Mouse (Mus musculus) MEL (cell line): ENCODE measurements at regions not wholly inside any gene's neighbourhood (a gene's known extent, or its start where the extent isn't known, plus 50 kb on each side); places are given as distances from the start of the nearest gene placed in this dataset.

Experiments used
- DNase-seq: peaks from one replicate; pipeline ENCODE4 v3.0.0; 2011; ENCODE audit warnings: low read depth, low spot score
- H3K27ac ChIP-seq: 2 replicates; pipeline ENCODE4 v1.5.1; 2012; ENCODE audit warnings: low read depth, mild to moderate bottlenecking, control low read depth, low read length, moderate library complexity; ENCODE audit not compliant: control insufficient read depth
- H3K27me3 ChIP-seq, 2 experiments: fragments of 150-350 bp in 1 of 2; sonication (generic) in 1 of 2; 2 replicates each; pipeline ENCODE4 v1.6.1; 2012; ENCODE audit warnings: low read length in 2 of 2, mild to moderate bottlenecking in 2 of 2, improper control_type of control experiment in 1 of 2, moderate library complexity in 1 of 2; ENCODE audit not compliant: insufficient read depth in 2 of 2, control insufficient read depth in 1 of 2
- H3K36me3 ChIP-seq, 2 experiments: 2 replicates each; pipeline ENCODE4 v1.6.1; 2012 to 2014; ENCODE audit warnings: low read length in 2 of 2, improper control_type of control experiment in 1 of 2, inconsistent platforms in 1 of 2, mild to moderate bottlenecking in 1 of 2; ENCODE audit not compliant: insufficient read depth in 2 of 2, control insufficient read depth in 1 of 2
- H3K4me1 ChIP-seq, 2 experiments: fragments of 150-350 bp in 1 of 2; sonication (generic) in 1 of 2; 2 replicates each; pipeline ENCODE4 v1.6.1; 2012; ENCODE audit warnings: low read length in 2 of 2, improper control_type of control experiment in 1 of 2, mild to moderate bottlenecking in 1 of 2; ENCODE audit not compliant: insufficient read depth in 2 of 2, control insufficient read depth in 1 of 2
- H3K4me3 ChIP-seq, 2 experiments: fragments of 150-350 bp in 1 of 2; sonication (generic) in 1 of 2; 2 replicates each; pipeline ENCODE4 v1.5.1; 2012; ENCODE audit warnings: low read depth in 2 of 2, low read length in 2 of 2, mild to moderate bottlenecking in 2 of 2, moderate library complexity in 2 of 2, control low read depth in 1 of 2, improper control_type of control experiment in 1 of 2; ENCODE audit not compliant: control insufficient read depth in 1 of 2, insufficient read depth in 1 of 2
- H3K79me2 ChIP-seq: 2 replicates; pipeline ENCODE4 v1.6.1; 2012; ENCODE audit warnings: mild to moderate bottlenecking, low read length, moderate library complexity; ENCODE audit not compliant: control insufficient read depth, poor library complexity, insufficient read depth
- H3K9ac ChIP-seq: 2 replicates; pipeline ENCODE4 v1.6.1; 2012; ENCODE audit warnings: low read depth, mild to moderate bottlenecking, control low read depth, low read length, moderate library complexity; ENCODE audit not compliant: control insufficient read depth, poor library complexity, severe bottlenecking
- H3K9me3 ChIP-seq: fragments of 150-350 bp; sonication (generic); replicated peaks from 2 replicates; pipeline ENCODE4 v1.6.1; 2012; ENCODE audit warnings: mild to moderate bottlenecking, low read length, improper control_type of control experiment, moderate library complexity; ENCODE audit not compliant: insufficient read depth
- CHD1 ChIP-seq: IDR thresholded peaks from 2 replicates; pipeline ENCODE4 v1.6.1; 2012; ENCODE audit warnings: low read depth, mild to moderate bottlenecking, inconsistent platforms, low read length, improper control_type of control experiment
- CHD2 ChIP-seq: IDR thresholded peaks from 2 replicates; pipeline ENCODE4 v1.6.1; 2011; ENCODE audit warnings: low read length, improper control_type of control experiment
- CTCF ChIP-seq, 3 experiments: IDR thresholded peaks in 2 of 3; conservative IDR thresholded peaks in 1 of 3; 2 replicates each; pipeline ENCODE4 v1.5.1; 2011 to 2012; ENCODE audit warnings: low read length in 3 of 3, low read depth in 2 of 3, mild to moderate bottlenecking in 2 of 3, improper control_type of control experiment in 1 of 3, inconsistent platforms in 1 of 3, mixed read lengths in 1 of 3, moderate library complexity in 1 of 3; ENCODE audit not compliant: control insufficient read depth in 1 of 3, insufficient read depth in 1 of 3, poor library complexity in 1 of 3, severe bottlenecking in 1 of 3
- ELF1 ChIP-seq: IDR thresholded peaks from 2 replicates; pipeline ENCODE4 v1.6.1; 2014; ENCODE audit warnings: low read depth, mild to moderate bottlenecking, inconsistent platforms, low read length, improper control_type of control experiment, moderate library complexity
- EP300 ChIP-seq, 2 experiments: IDR thresholded peaks; 2 replicates each; pipeline ENCODE4 v1.6.1; 2011; ENCODE audit warnings: improper control_type of control experiment in 2 of 2, low read length in 2 of 2, low read depth in 1 of 2, mild to moderate bottlenecking in 1 of 2
- ETS1 ChIP-seq: IDR thresholded peaks from 2 replicates; pipeline ENCODE4 v1.6.1; 2012; ENCODE audit warnings: low read depth, mild to moderate bottlenecking, inconsistent platforms, low read length, improper control_type of control experiment, moderate library complexity
- GABPA ChIP-seq: IDR thresholded peaks from 2 replicates; pipeline ENCODE4 v1.6.1; 2012; ENCODE audit warnings: low read depth, mild to moderate bottlenecking, inconsistent platforms, low read length, improper control_type of control experiment, moderate library complexity
- GATA1 ChIP-seq: IDR thresholded peaks from 2 replicates; pipeline ENCODE4 v1.6.1; 2011; ENCODE audit warnings: low read depth, low read length, improper control_type of control experiment
- JUND ChIP-seq: IDR thresholded peaks from 2 replicates; pipeline ENCODE4 v1.6.1; 2011; ENCODE audit warnings: low read depth, mild to moderate bottlenecking, improper control_type of control experiment, low read length
- KAT2A ChIP-seq: conservative IDR thresholded peaks from 2 replicates; pipeline ENCODE4 v1.6.1; 2012; ENCODE audit warnings: low read depth, low read length, improper control_type of control experiment, inconsistent platforms
- MAZ ChIP-seq: IDR thresholded peaks from 2 replicates; pipeline ENCODE4 v1.6.1; 2012; ENCODE audit warnings: low read depth, mild to moderate bottlenecking, inconsistent platforms, low read length, improper control_type of control experiment
- MEF2A ChIP-seq: IDR thresholded peaks from 2 replicates; pipeline ENCODE4 v1.6.1; 2014; ENCODE audit warnings: low read depth, mild to moderate bottlenecking, inconsistent platforms, low read length, improper control_type of control experiment; ENCODE audit not compliant: poor library complexity, insufficient replicate concordance, severe bottlenecking; ENCODE audit errors: extremely low read depth
- MXI1 ChIP-seq: IDR thresholded peaks from 2 replicates; pipeline ENCODE4 v1.6.1; 2011; ENCODE audit warnings: mild to moderate bottlenecking, low read depth, low read length, improper control_type of control experiment
- NRF1 ChIP-seq: IDR thresholded peaks from 2 replicates; pipeline ENCODE4 v1.6.1; 2014; ENCODE audit warnings: low read depth, mild to moderate bottlenecking, inconsistent platforms, low read length, improper control_type of control experiment, moderate library complexity; ENCODE audit not compliant: poor library complexity, insufficient read depth, severe bottlenecking
- POLR2A ChIP-seq, 2 experiments: IDR thresholded peaks; 2 replicates each; pipeline ENCODE4 v1.6.1; 2011 to 2012; ENCODE audit warnings: low read length in 2 of 2, mild to moderate bottlenecking in 2 of 2, control low read depth in 1 of 2, improper control_type of control experiment in 1 of 2, low read depth in 1 of 2, moderate library complexity in 1 of 2; ENCODE audit not compliant: control insufficient read depth in 1 of 2, insufficient read depth in 1 of 2, poor library complexity in 1 of 2
- POLR2AphosphoS2 ChIP-seq: IDR thresholded peaks from 2 replicates; pipeline ENCODE4 v1.6.1; 2011; ENCODE audit warnings: low read length, improper control_type of control experiment
- POLR2AphosphoS5 ChIP-seq: IDR thresholded peaks from 2 replicates; pipeline ENCODE4 v1.6.1; 2012; ENCODE audit warnings: low read depth, borderline replicate concordance, mild to moderate bottlenecking, inconsistent platforms, low read length, moderate library complexity, mixed read lengths
- RCOR1 ChIP-seq: IDR thresholded peaks from 2 replicates; pipeline ENCODE4 v1.6.1; 2012; ENCODE audit warnings: low read depth, mild to moderate bottlenecking, inconsistent platforms, low read length, improper control_type of control experiment
- SMC3 ChIP-seq: IDR thresholded peaks from 2 replicates; pipeline ENCODE4 v1.6.1; 2011; ENCODE audit warnings: low read depth, low read length, improper control_type of control experiment
- TAL1 ChIP-seq: IDR thresholded peaks from 2 replicates; pipeline ENCODE4 v1.6.1; 2012; ENCODE audit warnings: mild to moderate bottlenecking, inconsistent platforms, low read length, moderate library complexity, mixed read lengths
- TBP ChIP-seq: IDR thresholded peaks from 2 replicates; pipeline ENCODE4 v1.8.0; 2011; ENCODE audit warnings: low read depth, low read length, improper control_type of control experiment
- USF1 ChIP-seq: IDR thresholded peaks from 2 replicates; pipeline ENCODE4 v1.6.1; 2014; ENCODE audit warnings: low read depth, mild to moderate bottlenecking, inconsistent platforms, low read length, improper control_type of control experiment, moderate library complexity
- ZC3H11A ChIP-seq: IDR thresholded peaks from 2 replicates; pipeline ENCODE4 v1.6.1; 2012; ENCODE audit warnings: low read depth, mild to moderate bottlenecking, inconsistent platforms, low read length, improper control_type of control experiment
- ZNF384 ChIP-seq: IDR thresholded peaks from 2 replicates; pipeline ENCODE4 v1.6.1; 2012; ENCODE audit warnings: low read depth, mild to moderate bottlenecking, inconsistent platforms, low read length, improper control_type of control experiment

- no peak overlapping the region for H3K9ac ChIP-seq
- H3K79me2 ChIP-seq = no peaks in the 10 kb centered on the region
- no peak overlapping the region for H3K27ac ChIP-seq
- H3K9me3 ChIP-seq = no peaks in the 10 kb centered on the region
- DNase-seq = no peak
- H3K4me1 ChIP-seq = no peaks in the 10 kb centered on the region
- H3K36me3 ChIP-seq = no peaks in the 10 kb centered on the region
- TF ChIP-seq GABPA = no peak
- TF ChIP-seq ETS1 = no peak
- no peak for TF ChIP-seq MAZ
- no peak for TF ChIP-seq POLR2A (IDR thresholded peaks at IDR 0.05; ENCODE audit: control insufficient read depth in 1 of 2, insufficient read depth in 1 of 2, low read depth in 1 of 2, low read length in 2 of 2, poor library complexity in 1 of 2)
- TF ChIP-seq TBP = no peak
- TF ChIP-seq ELF1 = no peak
- no peak for TF ChIP-seq CTCF (IDR thresholded peaks at IDR 0.05 in 2 of 3, conservative IDR thresholded peaks at IDR 0.05 in 1 of 3; ENCODE audit: control insufficient read depth in 1 of 3, insufficient read depth in 1 of 3, low read depth in 2 of 3, low read length in 3 of 3, poor library complexity in 1 of 3, severe bottlenecking in 1 of 3)
- TF ChIP-seq POLR2AphosphoS2 = no peak
- no peak for TF ChIP-seq MEF2A
- TF ChIP-seq CHD2 = no peak
- TF ChIP-seq NRF1 = no peak
- TF ChIP-seq POLR2AphosphoS5 = no peak
- no peak for TF ChIP-seq EP300 (IDR thresholded peaks at IDR 0.05; ENCODE audit: low read depth in 1 of 2, low read length in 2 of 2)
- TF ChIP-seq KAT2A = no peak
- TF ChIP-seq GATA1 = no peak
- no peak for TF ChIP-seq MXI1
- no peak for TF ChIP-seq USF1
- TF ChIP-seq TAL1 = no peak
- TF ChIP-seq CHD1 = no peak
- no peak overlapping the region for H3K4me3 ChIP-seq
- peaks cover 0 to 4% of the 10 kb centered on the region in 2 experiments; a peak in 3 of 4 replicates for H3K27me3 ChIP-seq
Observed at GRCm38 (mm10) chr13:46139251-46139650, 134.3 kb upstream of the Stmnd1 start.

- TF ChIP-seq KAT2A (no peak), POLR2A (IDR thresholded peaks at IDR 0.05; ENCODE audit: control insufficient read depth in 1 of 2, insufficient read depth in 1 of 2, low read depth in 1 of 2, low read length in 2 of 2, poor library complexity in 1 of 2) (no peak), RCOR1 (no peak), SMC3 (no peak), MAZ (no peak), USF1 (no peak), JUND (no peak), NRF1 (no peak), GATA1 (no peak), ZNF384 (no peak), ZC3H11A (no peak)
- TF ChIP-seq, all 39 proteins: peak for 0
- no peaks in the 10 kb centered on the region for H3K4me1 ChIP-seq
- no peak for DNase-seq
- peaks cover 0 to 4% of the 10 kb centered on the region in 2 experiments; a peak in 3 of 4 replicates for H3K27me3 ChIP-seq
- H3K9ac ChIP-seq = no peak overlapping the region
- H3K79me2 ChIP-seq = no peaks in the 10 kb centered on the region
- no peak overlapping the region for H3K27ac ChIP-seq
- H3K36me3 ChIP-seq = no peaks in the 10 kb centered on the region
- H3K4me3 ChIP-seq = no peak overlapping the region
- H3K9me3 ChIP-seq = no peaks in the 10 kb centered on the region
Observed at GRCm38 (mm10) chr13:46135411-46135810, 138.1 kb upstream of the Stmnd1 start.
